Mouse (Mus musculus): Measurements from ENCODE around the gene Heg1. TPM values are rescaled to one million over a fixed set of nuclear protein-coding genes. Genes with fewer than 3 reads are reported as not detected.

Heg1 gene
- total RNA-seq, 2 experiments from 2014 or later = 30.6 to 38.6 TPM

GRCm38 (mm10) chr16:33700584-33700983 is 16.4 kb downstream of the Heg1 start:
- DNase-seq = no peak
- intact Hi-C loops (cut with DNase I) = no loop called here

- intact Hi-C loops (cut with DNase I) = no loop called here
- DNase-seq = no peak
These were observed 17.7 kb downstream of the Heg1 start for GRCm38 (mm10) chr16:33701872-33702271.

- no peak for DNase-seq
- intact Hi-C loops (cut with DNase I) = no loop called here
These were observed 20.1 kb downstream of the Heg1 start for GRCm38 (mm10) chr16:33704289-33704688.

- no peak for DNase-seq
- intact Hi-C loops (cut with DNase I) = no loop called here
These were observed 21.1 kb downstream of the Heg1 start for GRCm38 (mm10) chr16:33705258-33705657.

GRCm38 (mm10) chr16:33706111-33706890 is 22.1 kb downstream of the Heg1 start:
- intact Hi-C loops (cut with DNase I) = no loop called here
- DNase-seq = no peak

GRCm38 (mm10) chr16:33708031-33708430 is 23.9 kb downstream of the Heg1 start:
- DNase-seq = no peak
- intact Hi-C loops (cut with DNase I) = no loop called here

GRCm38 (mm10) chr16:33708585-33709397 is 24.6 kb downstream of the Heg1 start:
- no peak for DNase-seq
- intact Hi-C loops (cut with DNase I) = no loop called here

GRCm38 (mm10) chr16:33714271-33714670 is 30.1 kb downstream of the Heg1 start:
- peak in 1 of 2 experiments; percentile 37 for DNase-seq

GRCm38 (mm10) chr16:33723241-33723640 is 39.1 kb downstream of the Heg1 start:
- intact Hi-C loops (cut with DNase I) = no loop called here
- no peak for DNase-seq

More at GRCm38 (mm10) chr16:33714271-33714670, 30.1 kb downstream of the Heg1 start:
- intact Hi-C loops (cut with DNase I) = no loop called here

- intact Hi-C loops (cut with DNase I) = no loop called here
- DNase-seq = no peak
These were observed 39.8 kb downstream of the Heg1 start for GRCm38 (mm10) chr16:33723983-33724382.

GRCm38 (mm10) chr16:33726261-33726660 is 42.1 kb downstream of the Heg1 start:
- intact Hi-C loops (cut with DNase I) = no loop called here
- no peak for DNase-seq

GRCm38 (mm10) chr16:33726892-33727291 is 42.7 kb downstream of the Heg1 start:
- intact Hi-C loops (cut with DNase I) = no loop called here
- no peak for DNase-seq

GRCm38 (mm10) chr16:33728427-33728826 is 44.3 kb downstream of the Heg1 start:
- intact Hi-C loops (cut with DNase I) = no loop called here
- no peak for DNase-seq

GRCm38 (mm10) chr16:33731291-33731690 is 47.1 kb downstream of the Heg1 start:
- DNase-seq = no peak
- intact Hi-C loops (cut with DNase I) = no loop called here

GRCm38 (mm10) chr16:33732237-33732749 is 48.1 kb downstream of the Heg1 start:
- intact Hi-C loops (cut with DNase I) = no loop called here
- no peak for DNase-seq

GRCm38 (mm10) chr16:33732846-33733580 is 48.8 kb downstream of the Heg1 start:
- intact Hi-C loops (cut with DNase I) = no loop called here
- no peak for DNase-seq

- DNase-seq = no peak
- intact Hi-C loops (cut with DNase I) = no loop called here
These were observed 49.7 kb downstream of the Heg1 start for GRCm38 (mm10) chr16:33733864-33734263.

- no peak for DNase-seq
- intact Hi-C loops (cut with DNase I) = no loop called here
These were observed 50.4 kb downstream of the Heg1 start for GRCm38 (mm10) chr16:33734545-33734944.

GRCm38 (mm10) chr16:33735238-33735637 is 51.1 kb downstream of the Heg1 start:
- intact Hi-C loops (cut with DNase I) = no loop called here
- no peak for DNase-seq

GRCm38 (mm10) chr16:33735791-33736190 is 51.6 kb downstream of the Heg1 start:
- intact Hi-C loops (cut with DNase I) = no loop called here
- no peak for DNase-seq

GRCm38 (mm10) chr16:33736746-33737145 is 52.6 kb downstream of the Heg1 start:
- intact Hi-C loops (cut with DNase I) = no loop called here
- DNase-seq = no peak
